Mouse (Mus musculus) gastrocnemius, adult 2 months (tissue): Measurements from ENCODE around the gene Lrp4. TPM values are rescaled to one million over a fixed set of nuclear protein-coding genes. Genes with fewer than 3 reads are reported as not detected.

Experiments
- DNase-seq: peaks from one replicate; pipeline ENCODE4 v3.0.0; 2022
- H3K27ac ChIP-seq: fragments of 200-600 bp; 2 replicates; pipeline ENCODE4 v1.8.1; 2022; ENCODE audit warnings: mild to moderate bottlenecking
- H3K4me3 ChIP-seq: fragments of 200-600 bp; 2 replicates; pipeline ENCODE4 v1.8.1; 2022; ENCODE audit warnings: mild to moderate bottlenecking, moderate library complexity
- CTCF ChIP-seq: fragments of 200-600 bp; IDR thresholded peaks from 2 replicates; pipeline ENCODE4 v1.8.1; 2022; ENCODE audit warnings: antibody characterized with exemption, mild to moderate bottlenecking, moderate library complexity
- intact Hi-C: fragments of 180-260 bp; cut with DNase I; formaldehyde crosslinking; loops from one replicate; pipeline ENCODE4 v1.15.1; 2025
- total RNA-seq, 2 experiments: library from RNA; stranded (reverse); gene quantifications; 2 replicates each; pipeline ENCODE4 v1.2.3; 2021

The Lrp4 gene
- total RNA-seq, 2 experiments from 2014 or later = 7.8 to 10.2 TPM

DNA sequence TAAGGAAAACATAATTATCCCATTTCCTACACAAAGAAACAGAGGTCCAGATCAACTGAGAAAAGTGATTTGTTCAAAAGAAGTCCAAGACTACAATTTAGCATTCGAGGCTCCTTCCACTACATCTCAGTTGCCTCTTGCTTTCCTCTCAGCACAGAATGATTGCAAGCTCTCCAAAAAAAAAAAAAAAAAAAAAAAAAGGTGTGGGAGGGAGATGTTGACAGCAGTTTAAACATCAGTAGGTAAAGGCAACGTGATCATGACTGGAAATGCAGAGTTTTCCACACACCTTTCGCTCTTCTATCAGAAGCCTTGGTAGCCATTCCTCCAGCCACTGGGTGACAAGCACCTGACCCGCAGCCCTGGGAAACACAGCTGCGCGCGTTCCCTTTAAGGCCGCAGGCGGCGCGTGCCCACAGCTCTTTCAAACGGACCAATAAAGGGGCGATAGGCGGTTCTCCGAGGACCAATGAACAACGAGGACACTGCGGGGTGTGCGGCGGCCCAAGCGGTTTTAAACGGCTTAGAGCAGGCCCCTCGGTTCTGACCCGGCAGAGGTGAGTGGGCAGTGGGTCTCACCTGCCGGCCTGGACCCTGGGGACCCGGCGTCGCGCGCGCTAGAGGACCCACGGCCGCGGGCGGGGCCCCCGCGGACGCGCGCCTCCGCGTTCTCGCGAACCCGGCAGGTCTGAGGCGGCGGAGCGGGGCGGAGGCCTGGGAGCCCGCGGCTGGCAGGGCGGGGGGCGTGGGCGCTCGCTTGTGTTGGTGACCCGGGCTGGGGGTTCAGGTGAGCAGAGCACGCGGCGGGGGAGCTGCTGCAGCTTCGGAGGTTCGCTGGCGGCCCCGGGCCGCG lies 69.2 kb downstream of the Lrp4 start, which contains the start of gene Ckap5:
Ckap5 (plus strand) TSS at position 469 of the 853 bp plus-strand sequence.
- intact Hi-C loops = no loop called here
- TF ChIP-seq CTCF = peak; percentile 34
- H3K27ac ChIP-seq = peak within 1 kb of the TSS; percentile 96
- DNase-seq = peak; percentile 95
- H3K4me3 ChIP-seq = peak within 1 kb of the TSS; percentile 94

DNA sequence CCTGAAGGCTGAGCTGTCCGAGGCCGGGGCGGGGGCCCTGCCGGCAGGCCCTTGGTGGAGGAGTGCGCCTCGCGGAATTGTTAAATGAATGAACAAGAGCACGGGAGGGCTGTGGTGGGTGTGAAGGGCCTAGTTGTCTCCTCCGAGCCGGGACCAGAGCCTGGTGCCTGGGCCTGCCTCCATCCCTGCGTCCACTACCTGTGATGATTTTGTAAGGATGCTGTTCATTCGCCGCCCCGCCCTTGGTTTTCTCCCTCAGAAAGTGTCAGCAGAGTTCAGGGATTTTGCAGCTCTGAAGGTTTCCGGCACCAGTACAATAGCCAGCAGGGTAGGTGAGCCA lies 69.8 kb downstream of the Lrp4 start:
- peak overlapping the region; percentile 94 for H3K4me3 ChIP-seq
- H3K27ac ChIP-seq = peak overlapping the region; percentile 96
- no peak for DNase-seq
- no peak for TF ChIP-seq CTCF
- intact Hi-C loops = no loop called here

- Histone ChIP-seq H3K27ac (peak overlapping the region; percentile 85), H3K4me3 (peak overlapping the region; percentile 76)
- peak; percentile 19; the same call in 1 of the 2 replicates for TF ChIP-seq CTCF
- peak; percentile 95 for DNase-seq
- intact Hi-C loops = no loop called here
These were observed 80.4 kb downstream of the Lrp4 start for GRCm38 (mm10) chr2:91537588-91538205.

Other genes starting within 250 kb of the Lrp4 start
- gene Ddb2, start 220.5 kb upstream of the Lrp4 start, total RNA-seq = 1 to 10 TPM; 2.6 to 2.8 TPM
- 100 to 1,000 TPM; 375 to 428 TPM for gene Pacsin3, start 201.6 kb upstream of the Lrp4 start, total RNA-seq
- 100 to 1,000 TPM; 152 to 211 TPM for gene Arfgap2, start 192.5 kb upstream of the Lrp4 start, total RNA-seq
- gene 1110051M20Rik, start 12.8 kb upstream of the Lrp4 start, total RNA-seq = 10 to 100 TPM; 13.4 to 20.0 TPM
- 10 to 100 TPM; 30.0 to 33.1 TPM for gene Ckap5, start 69.3 kb downstream of the Lrp4 start, total RNA-seq
- gene F2, start 178.9 kb downstream of the Lrp4 start, total RNA-seq = under 1 TPM; 0.11 to 0.13 TPM
- 1 to 10 TPM; 2.5 to 3.1 TPM for gene Zfp408, start 192.3 kb downstream of the Lrp4 start, total RNA-seq
- 1 to 10 TPM; 5.0 to 8.2 TPM for gene Arhgap1, start 192.3 kb downstream of the Lrp4 start, total RNA-seq